Mouse (Mus musculus) bone marrow macrophage, adult 2 months (primary cell): ENCODE data around the gene Anks1b.

Experiments
- CTCF ChIP-seq: IDR thresholded peaks from 2 replicates; pipeline ENCODE4 v1.5.1; 2012; ENCODE audit warnings: low read depth, mild to moderate bottlenecking, low read length, moderate library complexity
- POLR2A ChIP-seq: IDR thresholded peaks from 2 replicates; pipeline ENCODE4 v1.6.1; 2012; ENCODE audit warnings: mild to moderate bottlenecking, low read depth, low read length, borderline replicate concordance

DNA sequence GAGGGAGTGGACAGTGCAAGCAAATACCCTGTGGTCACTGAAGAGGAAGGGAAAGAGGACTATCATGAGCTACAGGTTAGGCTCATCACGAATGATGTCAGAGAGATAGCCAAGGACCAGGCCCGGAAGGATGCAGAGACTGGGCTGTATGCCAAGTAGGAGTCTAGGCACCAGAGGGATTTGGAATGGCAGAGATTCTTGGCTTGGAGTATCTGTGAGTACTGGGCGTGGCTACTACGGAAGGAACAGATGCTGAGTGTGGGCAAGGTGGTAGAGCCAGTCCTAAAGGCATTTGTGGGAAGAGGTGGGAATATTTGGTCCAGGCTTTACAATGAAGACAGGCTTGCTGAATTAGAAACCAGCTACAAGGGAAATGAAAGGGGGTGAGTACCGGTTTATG, 823.4 kb downstream of the Anks1b start:
- no peak for TF ChIP-seq CTCF
- TF ChIP-seq POLR2A, result no peak
